Mouse (Mus musculus) C2C12 (cell line): ENCODE results near the gene Birc7. TPM values are rescaled to one million over a fixed set of nuclear protein-coding genes. Genes with fewer than 3 reads are reported as not detected.

ENCODE experiments used
- H3K27me3 ChIP-seq: one replicate; pipeline ENCODE4 v1.6.1; 2011; ENCODE audit not compliant: control insufficient read depth, insufficient read depth, insufficient read length
- H3K36me3 ChIP-seq: one replicate; pipeline ENCODE4 v1.6.1; 2011; ENCODE audit not compliant: control insufficient read depth, insufficient read depth
- H3K4me3 ChIP-seq: one replicate; pipeline ENCODE4 v1.5.1; 2011; ENCODE audit warnings: mild to moderate bottlenecking, control low read depth; ENCODE audit not compliant: poor library complexity, insufficient read depth, severe bottlenecking
- H3K79me2 ChIP-seq: one replicate; pipeline ENCODE4 v1.6.1; 2011; ENCODE audit not compliant: control insufficient read depth, insufficient read depth
- H3K79me3 ChIP-seq: one replicate; pipeline ENCODE4 v1.6.1; 2011; ENCODE audit warnings: low read depth, control low read depth
- H3ac ChIP-seq: one replicate; pipeline ENCODE3; 2011; ENCODE audit warnings: low read depth; ENCODE audit not compliant: control insufficient read depth, insufficient read length
- CEBPB ChIP-seq: IDR thresholded peaks from one replicate; pipeline ENCODE4 v1.6.1; 2011; ENCODE audit warnings: low read depth, mild to moderate bottlenecking, control low read depth, moderate library complexity
- CTCF ChIP-seq: IDR thresholded peaks from one replicate; pipeline ENCODE4 v1.5.1; 2011; ENCODE audit not compliant: control insufficient read depth, insufficient read depth, insufficient read length
- FOSL1 ChIP-seq: IDR thresholded peaks from one replicate; pipeline ENCODE4 v1.8.0; 2011; ENCODE audit warnings: mild to moderate bottlenecking, low read length; ENCODE audit not compliant: poor library complexity, insufficient read depth, severe bottlenecking
- MAX ChIP-seq: IDR thresholded peaks from one replicate; pipeline ENCODE4 v1.6.1; 2011; ENCODE audit warnings: mild to moderate bottlenecking, control low read depth
- MYOD1 ChIP-seq: IDR thresholded peaks from one replicate; pipeline ENCODE4 v1.6.1; 2011; ENCODE audit warnings: low read depth; ENCODE audit not compliant: control insufficient read depth, insufficient read length
- MYOG ChIP-seq: IDR thresholded peaks from one replicate; pipeline ENCODE4 v1.6.1; 2011; ENCODE audit not compliant: control insufficient read depth, insufficient read length; ENCODE audit errors: extremely low read depth
- USF1 ChIP-seq: IDR thresholded peaks from one replicate; pipeline ENCODE4 v1.6.1; 2011; ENCODE audit warnings: low read depth, mild to moderate bottlenecking, control low read depth, moderate library complexity
- polyA plus RNA-seq: library from polyadenylated mRNA; unstranded; fragments of >200 nt; fragmentation: generic; extraction: Trizol; gene quantifications from one replicate; pipeline ENCODE4 v1.2.1, GENCODE M21; 2012; ENCODE audit warnings: missing spikeins

The Birc7 gene
- polyA plus RNA-seq, 1 experiment: not detected

- TF ChIP-seq FOSL1 (no peak), USF1 (no peak), MAX (no peak), CEBPB (no peak), CTCF (no peak), MYOD1 (no peak), MYOG (no peak)
- H3K79me3 ChIP-seq: no peaks in the 10 kb centered on the region
- no peak overlapping the region for H3ac ChIP-seq
- no peaks in the 10 kb centered on the region for H3K79me2 ChIP-seq
- H3K27me3 ChIP-seq: peaks cover 46% of the 10 kb centered on the region
- no peaks in the 10 kb centered on the region for H3K36me3 ChIP-seq
- no peak overlapping the region for H3K4me3 ChIP-seq
Observed at GRCm38 (mm10) chr2:180896819-180897625, 31.8 kb upstream of the Birc7 start.

- Histone ChIP-seq H3K36me3 (peaks cover 3% of the 10 kb centered on the region), H3K79me3 (no peaks in the 10 kb centered on the region), H3K79me2 (no peaks in the 10 kb centered on the region), H3K4me3 (no peak overlapping the region), H3ac (no peak overlapping the region), H3K27me3 (peaks cover 38% of the 10 kb centered on the region)
- no peak for TF ChIP-seq CTCF
- TF ChIP-seq CEBPB: no peak
Observed at GRCm38 (mm10) chr2:180897857-180898256, 31.0 kb upstream of the Birc7 start.

- TF ChIP-seq MYOG: no peak
- TF ChIP-seq MAX: peak; percentile 31
- H3K79me2 ChIP-seq: peaks cover 16% of the 10 kb centered on the region
- no peak overlapping the region for H3ac ChIP-seq
Observed at GRCm38 (mm10) chr2:180902086-180902485, 26.7 kb upstream of the Birc7 start.

GRCm38 (mm10) chr2:180904435-180905208 lies 24.2 kb upstream of the Birc7 start:
- no peak for TF ChIP-seq MYOG
- TF ChIP-seq USF1: no peak
- no peak for TF ChIP-seq MYOD1
- TF ChIP-seq CEBPB: no peak
- TF ChIP-seq FOSL1: no peak
- no peak for TF ChIP-seq CTCF
- peaks cover 51% of the 10 kb centered on the region for H3K36me3 ChIP-seq

More at GRCm38 (mm10) chr2:180902086-180902485, 26.7 kb upstream of the Birc7 start:
- peaks cover 29% of the 10 kb centered on the region for H3K36me3 ChIP-seq
- H3K4me3 ChIP-seq: no peak overlapping the region
- H3K79me3 ChIP-seq: peaks cover 9% of the 10 kb centered on the region
- H3K27me3 ChIP-seq: peaks cover 2% of the 10 kb centered on the region

GRCm38 (mm10) chr2:180905556-180906221 lies 23.1 kb upstream of the Birc7 start:
- Histone ChIP-seq H3ac (no peak overlapping the region), H3K36me3 (peaks cover 61% of the 10 kb centered on the region), H3K79me2 (peaks cover 52% of the 10 kb centered on the region), H3K27me3 (no peaks in the 10 kb centered on the region), H3K79me3 (peaks cover 36% of the 10 kb centered on the region), H3K4me3 (no peak overlapping the region)
- TF ChIP-seq CEBPB (no peak), FOSL1 (no peak), MYOG (no peak), MAX (no peak), USF1 (no peak), CTCF (no peak), MYOD1 (no peak)

More at GRCm38 (mm10) chr2:180904435-180905208, 24.2 kb upstream of the Birc7 start:
- H3ac ChIP-seq: no peak overlapping the region
- H3K79me2 ChIP-seq: peaks cover 41% of the 10 kb centered on the region
- no peak overlapping the region for H3K4me3 ChIP-seq
- no peaks in the 10 kb centered on the region for H3K27me3 ChIP-seq
- H3K79me3 ChIP-seq: peaks cover 27% of the 10 kb centered on the region

- peaks cover 100% of the 10 kb centered on the region for H3K79me2 ChIP-seq
- TF ChIP-seq FOSL1: no peak
- TF ChIP-seq MYOG: no peak
- TF ChIP-seq MYOD1: no peak
- TF ChIP-seq CTCF: no peak
- H3K4me3 ChIP-seq: no peak overlapping the region
- no peak overlapping the region for H3ac ChIP-seq
- peaks cover 96% of the 10 kb centered on the region for H3K36me3 ChIP-seq
- H3K27me3 ChIP-seq: no peaks in the 10 kb centered on the region
- H3K79me3 ChIP-seq: peaks cover 78% of the 10 kb centered on the region
Observed at GRCm38 (mm10) chr2:180910928-180911327, 17.9 kb upstream of the Birc7 start.
